Mouse (Mus musculus): ENCODE measurements around the gene Slc25a29. TPM values are rescaled to one million over a fixed set of nuclear protein-coding genes. Genes with fewer than 3 reads are reported as not detected.

Slc25a29 gene
- polyA plus RNA-seq (2014; fragmentation: Nextera tagmentation; extraction: Ambion mirVana) = 11.9 and 13.9 TPM in 2 replicates

GRCm38 (mm10) chr12:108835840-108836409 is at the start of gene Slc25a29, which contains the start of gene Slc25a47:
TSS of gene Slc25a29 (minus strand) at chr12:108835883.
TSS of gene Slc25a47 (plus strand) at chr12:108836046.
- peak within 1 kb of the TSS; percentile 76 for H3K9ac ChIP-seq (replicated peaks; ENCODE audit: low read length)
- no peaks in the 10 kb centered on the region for H3K36me3 ChIP-seq (replicated peaks; ENCODE audit: control insufficient read depth, insufficient read depth, low read depth, low read length)
- H3K4me3 ChIP-seq (ENCODE audit: low read depth, low read length) = peak within 1 kb of the TSS; percentile 58
- peaks cover 3% of the 10 kb centered on the region; the same call in 1 of the 2 replicates for H3K4me1 ChIP-seq (ENCODE audit: control insufficient read depth, insufficient read depth, low read length)
- no peaks in the 10 kb centered on the region for H3K27me3 ChIP-seq (ENCODE audit: control insufficient read depth, insufficient read depth, low read length)
- under 1% methylated on average over 51 of the region's 53 CpGs for WGBS
- H3K27ac ChIP-seq (replicated peaks; ENCODE audit: low read depth, low read length) = peak within 1 kb of the TSS; percentile 37
- peak; percentile 99 for ATAC-seq (replicated peaks; ENCODE audit: insufficient number of reproducible peaks, low FRiP score, low TSS enrichment, low read depth)
- peak; percentile 97 for DNase-seq (ENCODE audit: low spot score)
- no peaks in the 10 kb centered on the region for H3K9me3 ChIP-seq (replicated peaks; ENCODE audit: control insufficient read depth, low read length)
- peak within 1 kb of the TSS; percentile 92 for H3K4me2 ChIP-seq (ENCODE audit: low read depth, low read length)

GRCm38 (mm10) chr12:108882776-108883175 is 47.1 kb upstream of the Slc25a29 start:
- H3K4me1 ChIP-seq (ENCODE audit: control insufficient read depth, insufficient read depth, low read length) = no peaks in the 10 kb centered on the region
- no peak for ATAC-seq (replicated peaks; ENCODE audit: insufficient number of reproducible peaks, low FRiP score, low TSS enrichment, low read depth)
- DNase-seq (ENCODE audit: low spot score) = no peak
- no peak overlapping the region for H3K4me3 ChIP-seq (ENCODE audit: low read depth, low read length)
- H3K36me3 ChIP-seq (replicated peaks; ENCODE audit: control insufficient read depth, insufficient read depth, low read depth, low read length) = peaks cover 9% of the 10 kb centered on the region
- no peak overlapping the region for H3K4me2 ChIP-seq (ENCODE audit: low read depth, low read length)
- no peaks in the 10 kb centered on the region for H3K27me3 ChIP-seq (ENCODE audit: control insufficient read depth, insufficient read depth, low read length)
- H3K9me3 ChIP-seq (replicated peaks; ENCODE audit: control insufficient read depth, low read length) = no peaks in the 10 kb centered on the region
- no peak overlapping the region for H3K9ac ChIP-seq (replicated peaks; ENCODE audit: low read length)
- WGBS = 92% methylated on average over 8 of the region's 8 CpGs
- no peak overlapping the region for H3K27ac ChIP-seq (replicated peaks; ENCODE audit: low read depth, low read length)

DNA sequence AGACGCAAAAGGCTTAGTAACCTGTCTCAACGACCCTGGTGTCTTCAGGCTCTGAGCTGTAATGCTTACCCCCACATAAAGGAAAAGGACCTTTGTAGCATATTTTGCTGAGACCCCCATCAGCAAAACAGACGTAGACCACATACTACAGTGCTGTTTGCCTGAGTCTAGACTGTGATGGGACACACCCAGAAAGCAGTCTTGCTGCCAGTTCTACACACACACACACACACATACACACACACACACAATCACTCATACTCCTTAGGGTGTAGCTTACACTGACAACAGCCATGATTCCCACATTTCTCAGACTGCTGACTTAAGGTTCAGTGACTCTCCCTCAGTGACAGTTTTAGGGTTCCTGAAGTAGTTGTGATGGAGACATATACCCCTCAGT is 45.5 kb upstream of the Slc25a29 start:
- no peak overlapping the region for H3K4me2 ChIP-seq (ENCODE audit: low read depth, low read length)
- WGBS = 87% methylated on average over 3 of the region's 3 CpGs
- no peak overlapping the region for H3K27ac ChIP-seq (replicated peaks; ENCODE audit: low read depth, low read length)
- no peaks in the 10 kb centered on the region for H3K9me3 ChIP-seq (replicated peaks; ENCODE audit: control insufficient read depth, low read length)
- no peak for ATAC-seq (replicated peaks; ENCODE audit: insufficient number of reproducible peaks, low FRiP score, low TSS enrichment, low read depth)
- peaks cover 5% of the 10 kb centered on the region; the same call in 1 of the 2 replicates for H3K36me3 ChIP-seq (replicated peaks; ENCODE audit: control insufficient read depth, insufficient read depth, low read depth, low read length)
- H3K9ac ChIP-seq (replicated peaks; ENCODE audit: low read length) = no peak overlapping the region
- no peaks in the 10 kb centered on the region for H3K4me1 ChIP-seq (ENCODE audit: control insufficient read depth, insufficient read depth, low read length)
- H3K27me3 ChIP-seq (ENCODE audit: control insufficient read depth, insufficient read depth, low read length) = no peaks in the 10 kb centered on the region
- H3K4me3 ChIP-seq (ENCODE audit: low read depth, low read length) = no peak overlapping the region
- DNase-seq (ENCODE audit: low spot score) = no peak

- no peak for ATAC-seq (replicated peaks; ENCODE audit: insufficient number of reproducible peaks, low FRiP score, low TSS enrichment, low read depth)
- H3K27ac ChIP-seq (replicated peaks; ENCODE audit: low read depth, low read length) = no peak overlapping the region
- no peak for DNase-seq (ENCODE audit: low spot score)
- no peaks in the 10 kb centered on the region for H3K9me3 ChIP-seq (replicated peaks; ENCODE audit: control insufficient read depth, low read length)
- peaks cover 5% of the 10 kb centered on the region; the same call in 1 of the 2 replicates for H3K36me3 ChIP-seq (replicated peaks; ENCODE audit: control insufficient read depth, insufficient read depth, low read depth, low read length)
- no peak overlapping the region for H3K9ac ChIP-seq (replicated peaks; ENCODE audit: low read length)
- 96% methylated on average over 5 of the region's 5 CpGs for WGBS
- no peaks in the 10 kb centered on the region for H3K4me1 ChIP-seq (ENCODE audit: control insufficient read depth, insufficient read depth, low read length)
- no peaks in the 10 kb centered on the region for H3K27me3 ChIP-seq (ENCODE audit: control insufficient read depth, insufficient read depth, low read length)
- no peak overlapping the region for H3K4me2 ChIP-seq (ENCODE audit: low read depth, low read length)
- no peak overlapping the region for H3K4me3 ChIP-seq (ENCODE audit: low read depth, low read length)
Observed at GRCm38 (mm10) chr12:108880606-108881005, 44.9 kb upstream of the Slc25a29 start.

DNA sequence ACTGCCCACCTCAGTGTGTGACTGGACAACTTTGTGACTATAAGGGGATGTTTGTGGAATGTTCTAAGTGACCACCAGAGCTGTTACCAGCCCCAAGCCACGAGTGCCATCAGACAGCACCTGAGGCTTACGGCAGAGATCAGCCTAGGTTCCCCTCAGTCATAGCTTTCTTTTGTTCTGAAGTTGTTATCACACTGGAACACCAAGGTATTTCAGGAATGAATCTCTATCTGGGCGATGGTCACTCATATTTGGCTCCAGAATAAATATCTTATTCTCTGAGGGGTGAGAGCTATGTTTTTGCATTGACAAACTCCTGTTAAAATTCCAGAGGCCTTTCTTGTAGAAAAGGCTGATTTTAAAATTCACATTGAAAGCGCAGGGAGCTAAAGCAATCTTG is 43.5 kb upstream of the Slc25a29 start:
- H3K27me3 ChIP-seq (ENCODE audit: control insufficient read depth, insufficient read depth, low read length) = no peaks in the 10 kb centered on the region
- no peak overlapping the region for H3K27ac ChIP-seq (replicated peaks; ENCODE audit: low read depth, low read length)
- H3K4me3 ChIP-seq (ENCODE audit: low read depth, low read length) = no peak overlapping the region
- no peak for ATAC-seq (replicated peaks; ENCODE audit: insufficient number of reproducible peaks, low FRiP score, low TSS enrichment, low read depth)
- no peaks in the 10 kb centered on the region for H3K9me3 ChIP-seq (replicated peaks; ENCODE audit: control insufficient read depth, low read length)
- 89% methylated on average over 4 of the region's 4 CpGs for WGBS
- no peaks in the 10 kb centered on the region for H3K4me1 ChIP-seq (ENCODE audit: control insufficient read depth, insufficient read depth, low read length)
- H3K9ac ChIP-seq (replicated peaks; ENCODE audit: low read length) = no peak overlapping the region
- H3K36me3 ChIP-seq (replicated peaks; ENCODE audit: control insufficient read depth, insufficient read depth, low read depth, low read length) = peaks cover 7% of the 10 kb centered on the region
- DNase-seq (ENCODE audit: low spot score) = no peak
- no peak overlapping the region for H3K4me2 ChIP-seq (ENCODE audit: low read depth, low read length)

GRCm38 (mm10) chr12:108873122-108873521 is 37.4 kb upstream of the Slc25a29 start:
- no peak for DNase-seq (ENCODE audit: low spot score)

DNA sequence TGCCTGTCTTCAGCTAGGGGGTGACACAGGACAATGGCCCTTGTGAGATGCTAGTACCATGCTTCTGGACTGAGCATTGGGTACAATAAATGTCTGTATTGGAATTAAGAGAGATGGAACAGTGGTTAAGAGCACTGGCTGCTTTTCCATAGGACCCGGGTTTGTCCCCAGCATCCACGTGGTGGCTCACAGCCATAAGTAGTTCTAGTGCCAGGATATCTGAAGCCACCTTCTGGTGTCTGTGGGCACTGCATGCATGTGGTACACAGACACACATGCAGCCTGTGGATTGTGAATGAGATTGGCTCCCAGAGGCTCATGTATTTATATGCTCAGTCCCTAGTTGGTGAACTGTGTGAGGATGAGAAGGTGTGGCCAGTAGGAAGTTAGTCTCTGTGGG is 33.9 kb upstream of the Slc25a29 start:
- 78% methylated on average over 2 of the region's 2 CpGs for WGBS
- no peak for ATAC-seq (replicated peaks; ENCODE audit: insufficient number of reproducible peaks, low FRiP score, low TSS enrichment, low read depth)
- peaks cover 7% of the 10 kb centered on the region for H3K36me3 ChIP-seq (replicated peaks; ENCODE audit: control insufficient read depth, insufficient read depth, low read depth, low read length)

More at GRCm38 (mm10) chr12:108873122-108873521, 37.4 kb upstream of the Slc25a29 start:
- ATAC-seq (replicated peaks; ENCODE audit: insufficient number of reproducible peaks, low FRiP score, low TSS enrichment, low read depth) = no peak
- no peaks in the 10 kb centered on the region for H3K9me3 ChIP-seq (replicated peaks; ENCODE audit: control insufficient read depth, low read length)
- no peaks in the 10 kb centered on the region for H3K4me1 ChIP-seq (ENCODE audit: control insufficient read depth, insufficient read depth, low read length)
- peaks cover 8% of the 10 kb centered on the region for H3K36me3 ChIP-seq (replicated peaks; ENCODE audit: control insufficient read depth, insufficient read depth, low read depth, low read length)
- H3K9ac ChIP-seq (replicated peaks; ENCODE audit: low read length) = no peak overlapping the region
- no peak overlapping the region for H3K4me3 ChIP-seq (ENCODE audit: low read depth, low read length)
- H3K27me3 ChIP-seq (ENCODE audit: control insufficient read depth, insufficient read depth, low read length) = no peaks in the 10 kb centered on the region
- no peak overlapping the region for H3K4me2 ChIP-seq (ENCODE audit: low read depth, low read length)
- no peak overlapping the region for H3K27ac ChIP-seq (replicated peaks; ENCODE audit: low read depth, low read length)
- 73% methylated on average over 5 of the region's 5 CpGs for WGBS

GRCm38 (mm10) chr12:108865007-108865494 is 29.4 kb upstream of the Slc25a29 start:
- Histone ChIP-seq H3K36me3 (replicated peaks; ENCODE audit: control insufficient read depth, insufficient read depth, low read depth, low read length) (peaks cover 14% of the 10 kb centered on the region), H3K9ac (replicated peaks; ENCODE audit: low read length) (no peak overlapping the region), H3K4me3 (ENCODE audit: low read depth, low read length) (no peak overlapping the region), H3K4me1 (ENCODE audit: control insufficient read depth, insufficient read depth, low read length) (no peaks in the 10 kb centered on the region), H3K4me2 (ENCODE audit: low read depth, low read length) (no peak overlapping the region), H3K27me3 (ENCODE audit: control insufficient read depth, insufficient read depth, low read length) (no peaks in the 10 kb centered on the region), H3K27ac (replicated peaks; ENCODE audit: low read depth, low read length) (no peak overlapping the region), H3K9me3 (replicated peaks; ENCODE audit: control insufficient read depth, low read length) (no peaks in the 10 kb centered on the region)
- WGBS = 88% methylated on average over 6 of the region's 6 CpGs
- DNase-seq (ENCODE audit: low spot score) = no peak
- no peak for ATAC-seq (replicated peaks; ENCODE audit: insufficient number of reproducible peaks, low FRiP score, low TSS enrichment, low read depth)

More for the DNA sequence above, 33.9 kb upstream of the Slc25a29 start:
- no peaks in the 10 kb centered on the region for H3K27me3 ChIP-seq (ENCODE audit: control insufficient read depth, insufficient read depth, low read length)
- peak; percentile 14 for DNase-seq (ENCODE audit: low spot score)
- H3K4me3 ChIP-seq (ENCODE audit: low read depth, low read length) = no peak overlapping the region
- no peak overlapping the region for H3K9ac ChIP-seq (replicated peaks; ENCODE audit: low read length)
- H3K4me1 ChIP-seq (ENCODE audit: control insufficient read depth, insufficient read depth, low read length) = no peaks in the 10 kb centered on the region
- H3K4me2 ChIP-seq (ENCODE audit: low read depth, low read length) = no peak overlapping the region
- H3K9me3 ChIP-seq (replicated peaks; ENCODE audit: control insufficient read depth, low read length) = no peaks in the 10 kb centered on the region
- H3K27ac ChIP-seq (replicated peaks; ENCODE audit: low read depth, low read length) = no peak overlapping the region

Measured in embryonic facial prominence, embryonic 11.5 days (tissue).